Mouse (Mus musculus): Measurements from ENCODE around the gene Ube2s.

GRCm38 (mm10) chr7:4751971-4752820, 60.2 kb downstream of the Ube2s start:
- TF ChIP-seq POLR2AphosphoS5 (IDR thresholded peaks at IDR 0.05; ENCODE audit: insufficient replicate concordance, low read depth, low read length) (no peak; the same call in 1 of the 2 replicates), CTCF (IDR thresholded peaks at IDR 0.05; ENCODE audit: low read depth, low read length) (no peak), TAL1 (conservative IDR thresholded peaks at IDR 0.05; ENCODE audit: low read depth, low read length) (no peak), GATA2 (IDR thresholded peaks at IDR 0.05; ENCODE audit: borderline replicate concordance, low read depth, low read length) (no peak)
